Mouse (Mus musculus): Measurements from ENCODE around the gene 2210016L21Rik.

DNA sequence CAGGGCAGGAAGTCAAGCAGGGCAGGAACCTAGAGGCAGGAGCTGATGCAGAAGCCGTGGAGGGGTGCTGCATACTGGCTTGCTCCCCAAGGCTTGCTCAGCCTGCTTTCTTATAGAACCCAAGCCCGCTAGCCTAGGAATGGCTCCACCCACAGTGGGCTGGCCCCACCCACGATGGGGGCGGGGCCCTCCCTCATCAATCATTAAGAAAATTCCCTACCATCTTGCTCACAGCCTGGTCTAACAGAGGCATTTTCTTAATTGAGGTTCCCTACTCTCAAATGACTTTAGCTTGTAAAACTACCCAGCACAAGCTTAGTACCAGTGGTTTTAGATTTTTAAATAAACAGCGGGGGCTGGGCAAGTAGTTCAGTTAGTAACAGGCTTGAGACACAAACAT lies 10.3 kb upstream of the 2210016L21Rik start:
- TF ChIP-seq POLR2A (IDR thresholded peaks at IDR 0.05; ENCODE audit: low read depth, low read length) (no peak), CTCF (IDR thresholded peaks at IDR 0.05; ENCODE audit: extremely low read depth, insufficient read depth, insufficient read length, insufficient replicate concordance) (no peak)

Measured in spleen, adult 2 months (tissue).